Mouse (Mus musculus) spleen, postnatal 14 days (tissue): ENCODE results near the gene Anapc16.
A peak's percentile ranks its signal among the peaks of the same experiment; 100 is the strongest.
"Not testable (repeated sequence)": the region's sequence is repeated elsewhere in the genome, so short reads cannot be mapped to it uniquely, and the experiment has no call there.

Experiments
- DNase-seq, 2 experiments: peaks; one replicate each; pipeline ENCODE4 v3.0.0; 2021 to 2022; ENCODE audit warnings: low spot score in 2 of 2

Gene Anapc16

GRCm38 (mm10) chr10:60001663-60002062 is 1.3 kb downstream of the Anapc16 start:
- not testable (repeated sequence) for DNase-seq

- no peak for DNase-seq
Measured at GRCm38 (mm10) chr10:59999057-59999456, 3.9 kb downstream of the Anapc16 start.

- peak in 1 of 2 experiments; percentile 48 for DNase-seq
Measured at GRCm38 (mm10) chr10:59997591-59997990, 5.3 kb downstream of the Anapc16 start.

GRCm38 (mm10) chr10:59995889-59996288 is 7.0 kb downstream of the Anapc16 start:
- no peak for DNase-seq

- DNase-seq, result not testable (repeated sequence)
Measured at GRCm38 (mm10) chr10:59993813-59994212, 9.1 kb downstream of the Anapc16 start.

GRCm38 (mm10) chr10:59992024-59992423 is 10.9 kb downstream of the Anapc16 start:
- DNase-seq, result no peak

- DNase-seq, result no peak
Measured at GRCm38 (mm10) chr10:59991262-59991880, 11.6 kb downstream of the Anapc16 start.

- DNase-seq, result no peak
Measured at GRCm38 (mm10) chr10:59990393-59990792, 12.5 kb downstream of the Anapc16 start.

GRCm38 (mm10) chr10:59988036-59988435 is 14.9 kb downstream of the Anapc16 start:
- DNase-seq, result no peak

- no peak for DNase-seq
Measured at GRCm38 (mm10) chr10:59982379-59982873, 20.5 kb downstream of the Anapc16 start.

- no peak for DNase-seq
Measured at GRCm38 (mm10) chr10:59981792-59982191, 21.1 kb downstream of the Anapc16 start.

GRCm38 (mm10) chr10:59981336-59981735 is 21.6 kb downstream of the Anapc16 start:
- no peak for DNase-seq

- peak; percentile 54 to 60 for DNase-seq
Measured at GRCm38 (mm10) chr10:59980815-59981244, 22.1 kb downstream of the Anapc16 start.

- DNase-seq, result no peak
Measured at GRCm38 (mm10) chr10:59978873-59979743, 23.8 kb downstream of the Anapc16 start.

GRCm38 (mm10) chr10:59978401-59978800 is 24.5 kb downstream of the Anapc16 start:
- DNase-seq, result no peak

- no peak for DNase-seq
Measured at GRCm38 (mm10) chr10:59977715-59978343, 25.1 kb downstream of the Anapc16 start.

GRCm38 (mm10) chr10:59977141-59977540 is 25.8 kb downstream of the Anapc16 start:
- no peak for DNase-seq

- DNase-seq, result no peak
Measured at GRCm38 (mm10) chr10:59974786-59975185, 28.1 kb downstream of the Anapc16 start.

GRCm38 (mm10) chr10:59974191-59974664 is 28.7 kb downstream of the Anapc16 start:
- DNase-seq, result peak; percentile 41 to 54

- no peak for DNase-seq
Measured at GRCm38 (mm10) chr10:59973400-59973799, 29.5 kb downstream of the Anapc16 start.

- DNase-seq, result no peak
Measured at GRCm38 (mm10) chr10:59972999-59973398, 29.9 kb downstream of the Anapc16 start.

GRCm38 (mm10) chr10:59972534-59972933 is 30.4 kb downstream of the Anapc16 start:
- no peak for DNase-seq
